Mouse (Mus musculus): Measurements from ENCODE around the gene Samd4.

Gene Samd4

DNA sequence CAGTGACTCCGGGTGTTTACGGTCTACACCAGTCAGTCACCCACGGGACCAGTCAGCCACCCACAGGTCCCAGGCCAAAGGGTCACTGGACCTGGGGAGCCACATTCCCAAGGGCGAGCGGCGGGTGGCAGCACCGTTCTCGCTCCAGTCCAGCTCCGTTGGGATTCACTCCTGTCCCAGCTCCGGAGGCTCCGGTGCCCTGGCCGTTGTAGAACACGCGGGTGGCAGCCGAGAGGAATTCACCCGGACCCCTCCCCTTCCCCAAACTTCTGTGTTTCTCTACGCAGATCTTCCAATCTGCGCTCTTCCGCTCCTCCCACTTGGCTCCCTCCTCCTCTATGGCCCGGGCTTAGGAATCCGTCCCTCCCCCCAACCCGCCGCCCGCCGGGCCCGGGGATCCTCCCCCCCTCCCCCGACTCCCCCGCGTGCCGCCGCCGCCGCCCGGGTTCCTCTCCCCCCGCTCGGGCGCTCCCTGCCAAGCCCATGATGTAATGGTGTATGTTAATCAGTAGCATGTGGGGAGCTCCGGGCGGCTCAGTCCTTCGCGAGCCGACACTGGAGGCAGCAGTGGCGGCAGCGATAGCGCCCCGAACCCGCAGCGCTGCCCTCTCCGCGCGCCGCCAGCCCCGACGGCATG, at the start of gene Samd4:
TSS of gene Samd4 (plus strand) at position 424 of the 637 bp plus-strand sequence.
- peak in 1 of 2 experiments; percentile 61 for DNase-seq (ENCODE audit: low spot score in 2 of 2)

DNA sequence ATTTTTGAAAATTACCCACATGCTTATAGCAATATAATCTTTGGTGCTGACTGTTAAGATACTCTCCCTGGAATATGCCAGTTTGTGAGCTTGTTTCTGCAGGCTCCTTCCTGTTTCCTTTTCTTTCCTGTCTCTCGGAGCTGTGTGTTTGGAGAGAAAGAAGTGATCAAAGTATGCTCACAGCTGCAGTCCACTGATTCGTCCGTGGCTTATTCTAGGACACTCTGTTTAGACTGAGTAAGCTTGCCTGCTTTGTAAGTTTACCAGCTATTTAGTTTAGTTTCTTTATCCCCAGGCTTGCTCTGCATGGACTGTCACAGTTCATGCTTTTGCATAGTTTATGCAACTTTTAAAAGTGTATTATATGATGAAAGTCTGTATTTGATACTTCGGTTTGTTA, 43.3 kb upstream of the Samd4 start:
- no peak for DNase-seq (ENCODE audit: low spot score in 2 of 2)

DNA sequence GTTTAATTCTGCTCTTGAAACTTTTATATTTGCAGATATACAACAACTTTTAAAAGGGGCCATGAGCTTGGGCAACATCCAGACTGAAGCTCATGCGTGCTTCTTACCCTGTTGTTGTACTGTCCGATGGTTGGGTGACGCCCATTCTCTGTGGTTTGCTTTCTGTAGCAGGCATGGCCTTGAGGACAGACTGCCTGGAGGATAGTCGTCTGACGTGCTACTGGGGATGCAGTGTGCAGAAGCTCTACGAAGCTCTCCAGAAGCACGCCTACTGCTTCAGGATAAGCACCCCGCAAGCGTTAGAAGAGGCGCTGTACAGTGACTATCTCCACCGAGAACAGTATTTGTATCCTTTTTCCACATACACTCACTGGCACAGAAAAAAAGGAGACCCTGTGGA, 36.9 kb upstream of the Samd4 start:
- no peak for DNase-seq (ENCODE audit: low spot score in 2 of 2)

DNA sequence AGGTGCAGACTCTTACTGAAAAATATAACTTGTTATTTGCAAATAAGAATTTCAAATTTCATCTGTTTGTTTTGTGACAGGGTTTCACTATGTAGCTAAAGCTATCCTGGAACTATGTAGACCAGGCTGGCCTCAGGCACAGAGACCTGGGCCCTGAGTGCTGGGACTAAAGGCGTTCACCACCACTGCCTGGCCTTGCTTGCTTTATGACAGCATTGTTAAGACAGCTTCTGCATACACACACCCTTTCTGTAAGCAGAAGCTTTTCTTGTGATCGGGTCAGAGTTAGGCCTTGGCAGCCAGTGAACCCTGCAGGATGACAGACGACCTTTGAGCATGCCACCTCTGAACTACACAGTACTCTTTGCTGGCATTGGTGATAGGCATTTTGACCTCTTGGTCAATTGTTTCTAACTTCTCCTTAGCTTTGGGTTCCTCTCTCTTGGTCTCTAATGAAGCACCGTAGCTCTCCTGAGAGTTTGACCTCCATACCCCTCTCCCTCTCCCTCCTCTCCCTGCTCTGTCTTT, 34.5 kb upstream of the Samd4 start:
- no peak for DNase-seq (ENCODE audit: low spot score in 2 of 2)

DNA sequence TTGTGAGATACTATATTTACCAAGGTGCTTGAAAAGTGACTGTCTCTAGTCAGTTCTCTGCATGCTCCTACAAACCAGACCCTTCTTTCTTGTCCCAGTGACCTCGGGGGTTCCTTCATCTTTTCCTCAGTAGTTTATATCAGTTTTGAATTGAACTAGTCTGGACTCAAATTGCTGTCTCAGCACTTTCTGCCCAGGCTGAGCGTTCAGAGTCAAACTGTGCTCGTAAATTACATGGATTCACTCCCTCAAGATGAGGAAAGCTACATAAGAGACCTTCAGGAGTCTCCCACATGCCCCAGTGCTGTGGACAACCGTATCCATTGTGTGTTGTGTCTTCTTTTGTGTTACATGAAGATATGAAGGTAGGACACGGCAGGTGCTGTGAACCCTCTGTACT, 33.9 kb upstream of the Samd4 start:
- DNase-seq (ENCODE audit: low spot score in 2 of 2) = no peak

DNA sequence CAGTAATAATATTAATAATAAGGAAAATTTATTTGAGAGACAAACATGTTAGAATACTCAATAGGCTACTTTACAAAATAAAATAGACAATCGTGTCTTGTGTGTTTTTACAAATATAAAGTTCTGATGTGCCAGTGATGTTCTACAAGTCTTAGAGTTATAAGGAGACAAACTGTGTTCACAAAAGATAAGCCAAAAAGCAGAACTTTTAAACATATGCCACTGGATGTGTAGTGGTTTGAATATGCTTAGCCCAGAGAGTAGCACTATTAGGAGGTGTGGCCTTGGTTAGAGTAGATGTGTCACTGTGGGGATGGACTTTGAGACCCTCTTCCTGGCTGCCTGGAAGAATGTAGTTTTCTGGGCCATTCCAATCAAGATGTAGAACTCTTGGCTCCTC, 32.9 kb upstream of the Samd4 start:
- DNase-seq (ENCODE audit: low spot score in 2 of 2) = no peak

DNA sequence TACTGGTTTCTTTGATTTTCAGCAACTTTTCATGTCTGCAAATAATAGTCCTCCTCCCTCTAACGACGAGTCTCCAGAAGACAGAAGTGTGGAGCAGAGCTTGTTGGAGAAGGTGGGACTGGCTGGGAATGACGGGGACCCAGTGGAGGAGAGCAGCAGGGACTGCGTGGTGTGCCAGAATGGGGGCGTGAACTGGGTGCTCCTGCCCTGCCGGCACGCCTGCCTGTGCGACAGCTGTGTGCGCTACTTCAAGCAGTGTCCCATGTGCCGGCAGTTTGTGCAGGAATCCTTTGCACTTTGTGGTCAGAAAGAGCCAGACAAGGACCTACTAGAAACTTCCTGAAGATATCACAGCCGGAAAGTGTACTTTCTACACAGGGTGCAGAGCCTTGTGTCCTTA, 29.0 kb upstream of the Samd4 start:
- DNase-seq (ENCODE audit: low spot score in 2 of 2) = no peak

DNA sequence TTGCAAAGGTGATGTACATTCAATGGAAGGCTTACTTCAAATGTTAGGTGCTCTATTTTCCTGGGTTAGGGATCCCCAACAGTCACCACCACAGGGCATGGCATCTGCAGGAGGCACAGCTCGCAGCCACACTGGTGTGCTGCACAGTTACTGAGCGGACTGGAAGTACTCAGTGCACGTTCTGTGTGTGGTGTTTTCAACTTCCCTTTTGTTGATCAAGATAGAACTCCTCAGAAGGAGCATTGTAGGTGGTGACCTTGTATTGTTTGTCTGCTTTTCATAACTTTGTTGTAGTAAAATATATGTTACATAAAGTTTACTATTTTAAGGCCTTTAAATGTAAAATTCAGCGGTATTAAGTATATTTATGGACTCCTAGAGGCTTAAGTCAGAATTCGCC, 19.7 kb upstream of the Samd4 start:
- DNase-seq (ENCODE audit: low spot score in 2 of 2) = no peak

DNA sequence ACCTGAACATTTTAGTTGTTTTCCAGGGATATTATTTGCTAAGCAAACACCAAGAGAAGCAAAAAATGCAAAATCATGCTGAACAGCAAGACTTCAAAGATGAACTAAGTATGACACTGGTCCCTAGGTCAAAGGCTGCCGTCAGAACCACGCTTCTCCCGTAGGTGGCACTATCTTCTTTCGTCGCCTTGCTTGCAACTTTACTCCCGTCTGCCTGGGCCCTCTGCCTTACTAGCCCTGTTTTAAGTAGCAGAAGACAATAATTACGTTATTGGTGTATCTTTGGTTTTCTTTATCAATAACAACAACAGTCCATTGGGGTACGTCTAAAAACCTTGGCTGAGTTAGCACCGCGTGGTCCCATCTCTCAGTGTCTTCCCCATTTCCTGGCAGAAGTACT, 1.7 kb upstream of the Samd4 start:
- peak in 1 of 2 experiments; percentile 51 for DNase-seq (ENCODE audit: low spot score in 2 of 2)

DNA sequence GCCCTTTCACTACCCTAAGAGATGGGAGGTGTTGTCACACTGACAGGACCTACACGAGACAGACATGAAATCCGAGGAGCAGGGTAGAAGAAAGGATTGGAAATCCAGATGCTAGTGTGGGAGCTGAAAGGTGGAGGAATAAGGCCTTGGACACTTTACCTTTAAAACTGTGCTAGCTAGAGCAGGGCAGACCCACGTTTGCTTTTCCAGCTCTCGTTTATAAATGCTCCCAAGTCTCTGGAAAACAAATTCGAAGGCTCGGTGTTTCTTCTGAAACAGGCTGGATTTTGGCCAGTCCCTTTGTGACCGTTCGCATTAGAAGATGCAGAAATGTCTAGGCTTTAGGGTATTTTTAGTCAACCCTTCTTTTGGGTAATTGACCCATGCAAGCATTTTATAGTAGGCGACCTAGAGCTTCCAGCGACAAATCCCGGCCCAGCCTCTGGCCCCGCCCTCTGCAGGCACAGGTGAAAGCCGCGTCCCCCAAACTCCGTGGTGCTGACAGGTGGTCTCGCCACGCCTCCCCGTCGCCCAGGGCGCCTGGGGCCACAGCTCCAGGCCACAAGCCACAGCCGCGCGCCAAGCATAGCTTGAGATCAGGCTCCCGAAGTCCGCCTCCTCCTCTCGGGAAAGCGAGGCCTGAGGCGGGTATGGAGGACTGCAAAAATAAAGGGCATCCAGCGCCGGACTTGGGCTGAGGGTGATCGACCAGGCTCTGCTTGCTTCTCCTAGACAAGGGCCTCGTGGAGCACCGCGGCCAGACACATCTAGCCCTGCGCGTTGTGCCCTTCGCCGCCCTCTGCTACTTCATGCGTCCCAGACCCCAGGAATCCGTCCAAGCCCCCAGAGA, 848 bp upstream of the Samd4 start:
- DNase-seq (ENCODE audit: low spot score in 2 of 2) = peak in 1 of 2 experiments; percentile 11

DNA sequence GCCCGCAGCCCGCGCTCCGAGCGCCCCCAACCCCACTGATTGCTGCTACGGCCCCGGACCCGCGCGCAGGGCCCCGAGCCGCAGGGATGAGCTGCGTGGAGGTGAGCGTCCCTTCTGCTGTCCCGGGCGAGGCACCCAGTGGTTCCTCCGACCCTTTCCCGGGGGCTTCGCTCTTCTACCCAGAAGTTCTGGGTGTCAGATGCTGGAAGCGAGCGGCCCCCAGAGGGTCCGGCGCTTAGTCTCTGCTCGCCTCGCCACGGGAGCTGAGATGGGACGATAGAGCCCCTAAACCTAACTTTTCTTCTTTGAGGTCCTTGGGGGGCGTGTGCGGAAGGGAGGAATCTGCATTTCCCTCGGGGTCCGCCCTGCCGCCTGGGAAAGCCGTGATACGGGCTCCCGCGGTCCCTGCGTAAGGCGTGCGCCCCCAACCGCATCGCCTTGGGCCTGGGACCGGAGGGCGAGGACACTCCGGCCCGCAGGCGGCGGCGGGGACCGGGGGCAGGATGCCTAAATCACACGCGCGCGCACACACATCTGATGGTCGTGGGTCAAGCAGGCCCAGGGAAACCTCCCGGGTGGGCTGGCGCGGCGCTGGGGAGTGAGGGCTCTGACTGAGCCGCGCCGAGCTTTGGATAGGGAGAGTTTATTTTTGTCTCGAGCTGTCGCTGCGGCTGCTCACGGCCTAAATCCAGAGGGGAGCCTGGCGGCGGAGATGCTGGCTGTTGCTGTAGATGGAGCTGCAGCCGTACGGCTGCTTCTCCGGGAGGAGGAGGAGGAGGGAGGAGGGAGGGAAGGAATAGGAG, 615 bp downstream of the Samd4 start:
- DNase-seq (ENCODE audit: low spot score in 2 of 2) = peak in 1 of 2 experiments; percentile 70

DNA sequence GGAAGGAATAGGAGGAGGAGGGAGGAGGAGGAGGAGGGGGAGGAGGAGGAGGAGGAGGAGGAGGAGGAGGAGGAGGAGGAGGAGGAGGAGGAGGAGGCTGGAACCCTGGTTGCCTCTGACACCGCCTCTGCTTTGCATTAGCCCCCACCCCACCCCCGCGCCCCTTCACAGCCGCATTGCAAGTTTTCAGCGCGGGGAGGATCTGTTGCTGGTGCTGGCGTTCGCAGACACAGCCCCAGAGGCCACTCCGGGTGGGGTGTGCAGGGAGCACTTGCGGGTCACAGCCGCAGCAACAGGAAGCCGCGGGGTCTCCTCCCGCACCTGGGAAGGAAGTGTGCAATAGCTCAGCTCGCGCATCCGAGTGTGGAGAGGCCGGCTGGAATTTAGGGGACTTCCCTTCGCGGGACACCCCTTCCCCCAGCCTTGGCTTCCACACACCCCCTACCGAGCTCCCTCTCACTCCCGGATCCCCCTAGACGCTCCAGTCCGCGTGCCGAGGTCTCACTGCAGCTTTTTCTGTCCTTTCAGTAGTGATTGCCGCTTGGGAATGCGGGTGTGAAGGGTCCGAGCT, 1.3 kb downstream of the Samd4 start:
- peak in 1 of 2 experiments; percentile 31 for DNase-seq (ENCODE audit: low spot score in 2 of 2)

DNA sequence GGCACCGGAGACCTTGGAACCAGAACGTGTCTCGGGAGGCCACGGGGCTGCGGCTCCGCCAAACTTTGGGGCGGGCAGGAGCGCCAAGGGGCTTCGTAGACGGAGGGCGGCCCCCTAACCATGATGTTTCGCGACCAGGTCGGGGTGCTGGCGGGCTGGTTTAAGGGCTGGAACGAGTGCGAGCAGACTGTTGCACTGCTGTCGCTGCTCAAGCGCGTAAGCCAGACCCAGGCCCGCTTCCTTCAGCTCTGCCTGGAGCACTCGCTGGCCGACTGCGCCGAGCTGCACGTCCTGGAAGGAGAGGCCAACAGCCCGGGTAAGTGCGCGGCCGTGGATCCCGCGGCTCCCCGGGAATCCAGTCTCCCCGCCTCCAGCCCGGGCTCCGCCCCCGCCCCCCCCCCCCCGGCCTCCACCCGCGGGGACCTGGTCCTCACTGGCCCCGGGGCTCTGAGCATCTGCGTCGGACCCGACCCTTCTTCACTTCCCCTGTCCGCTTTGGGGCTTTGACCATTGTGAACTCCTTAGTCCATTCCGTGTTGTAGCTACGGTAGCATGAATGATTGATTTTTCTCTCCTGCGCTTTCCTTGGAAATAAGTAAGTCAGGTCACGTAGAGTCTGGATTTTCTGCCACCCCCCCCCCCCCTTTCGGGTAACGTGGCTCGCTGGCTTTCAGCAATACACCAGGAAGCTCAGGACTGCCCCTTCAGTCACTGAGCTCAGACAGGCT, 2.2 kb downstream of the Samd4 start:
- peak in 1 of 2 experiments; percentile 48 for DNase-seq (ENCODE audit: low spot score in 2 of 2)

DNA sequence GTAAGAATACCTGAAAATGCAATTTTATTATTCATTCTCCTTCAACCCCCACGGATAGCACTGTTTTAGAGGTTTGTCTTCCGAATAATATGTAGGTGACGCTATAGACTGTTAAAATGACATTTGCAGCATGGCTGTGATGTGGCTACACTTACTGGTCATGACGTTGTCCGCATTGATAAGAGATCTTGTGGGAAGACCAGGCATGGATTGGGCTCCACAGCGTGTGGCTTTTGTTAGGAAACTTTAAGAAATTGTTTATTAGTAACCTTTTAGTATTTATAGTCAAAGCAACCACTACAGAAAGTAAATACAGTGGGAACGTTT, 2.7 kb downstream of the Samd4 start:
- DNase-seq (ENCODE audit: low spot score in 2 of 2) = peak in 1 of 2 experiments; percentile 13

DNA sequence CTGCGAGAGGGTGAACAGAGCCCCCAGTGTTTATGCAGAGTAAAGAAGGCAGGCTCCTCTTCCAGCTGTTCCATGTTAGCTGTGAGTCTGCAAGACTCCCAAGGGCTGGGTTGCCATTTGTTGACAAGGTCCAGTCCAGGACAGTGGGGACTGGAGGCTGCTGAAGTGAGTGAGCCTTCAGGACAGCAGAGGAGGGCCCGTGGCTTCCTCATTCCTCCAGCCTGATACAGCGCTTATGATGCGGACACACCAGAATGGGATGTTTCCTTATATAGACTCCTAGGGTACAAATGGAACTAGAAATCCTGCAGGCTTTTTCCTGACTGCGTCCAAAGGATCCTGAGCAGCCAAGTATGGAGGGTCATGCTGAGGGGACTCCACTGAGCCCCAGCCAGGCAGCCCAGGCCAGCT, 3.2 kb downstream of the Samd4 start:
- DNase-seq (ENCODE audit: low spot score in 2 of 2) = peak in 1 of 2 experiments; percentile 8

DNA sequence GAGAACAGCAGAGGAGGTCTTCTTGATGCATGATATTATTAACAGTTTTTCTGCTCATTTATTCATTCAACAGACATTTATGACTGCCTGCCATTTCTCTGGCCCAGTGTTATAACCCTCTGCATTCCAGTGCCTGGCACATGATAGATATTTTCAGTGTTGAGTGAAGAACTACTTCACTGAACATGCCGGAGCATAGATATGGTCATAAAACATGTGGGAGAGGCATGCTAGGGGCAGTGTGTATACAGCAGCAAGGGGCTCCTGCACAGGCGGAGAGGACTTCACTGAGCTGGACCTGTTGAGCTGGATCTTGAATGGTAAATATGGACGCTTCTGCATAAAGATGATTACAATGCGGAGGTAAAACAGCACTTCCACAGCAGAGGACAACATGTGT, 6.4 kb downstream of the Samd4 start:
- DNase-seq (ENCODE audit: low spot score in 2 of 2) = no peak

DNA sequence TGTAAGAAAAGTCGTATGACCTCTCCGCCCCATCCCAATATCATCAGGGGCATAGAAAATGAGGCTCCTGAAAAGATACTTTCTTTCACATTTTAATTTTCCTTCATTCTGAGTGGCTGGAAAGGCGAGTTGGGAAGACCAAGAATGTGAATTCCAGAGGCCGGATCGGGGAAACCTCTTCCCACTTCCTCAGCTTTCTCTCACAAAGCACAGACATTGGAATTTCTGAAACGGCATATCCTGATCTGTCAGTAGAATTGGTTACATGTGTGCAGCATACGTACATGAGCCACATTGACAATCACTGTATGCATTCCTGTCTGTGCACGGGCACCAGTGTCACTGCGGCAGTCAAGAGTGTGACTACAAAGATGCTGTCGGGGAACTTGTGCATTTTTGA, 11.3 kb downstream of the Samd4 start:
- no peak for DNase-seq (ENCODE audit: low spot score in 2 of 2)

DNA sequence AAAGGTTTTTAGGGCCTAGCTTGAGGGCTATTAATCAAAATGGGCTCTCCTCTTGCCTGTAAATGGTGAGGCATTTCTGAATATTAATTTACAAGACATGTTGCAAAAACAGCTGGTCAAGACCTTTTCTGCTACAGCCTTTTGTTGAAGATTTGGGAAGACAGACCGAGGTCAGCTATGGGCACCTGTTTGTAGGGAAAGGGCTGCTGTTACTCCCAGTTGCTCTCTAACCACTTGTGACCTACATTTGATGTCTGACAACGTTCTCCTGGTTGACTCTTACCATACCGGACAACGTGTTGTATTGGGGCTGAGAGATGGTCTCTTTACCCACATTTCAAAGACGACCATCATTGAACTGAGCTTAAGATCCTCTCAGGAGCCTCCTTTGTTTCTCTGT, 15.3 kb downstream of the Samd4 start:
- DNase-seq (ENCODE audit: low spot score in 2 of 2) = no peak

DNA sequence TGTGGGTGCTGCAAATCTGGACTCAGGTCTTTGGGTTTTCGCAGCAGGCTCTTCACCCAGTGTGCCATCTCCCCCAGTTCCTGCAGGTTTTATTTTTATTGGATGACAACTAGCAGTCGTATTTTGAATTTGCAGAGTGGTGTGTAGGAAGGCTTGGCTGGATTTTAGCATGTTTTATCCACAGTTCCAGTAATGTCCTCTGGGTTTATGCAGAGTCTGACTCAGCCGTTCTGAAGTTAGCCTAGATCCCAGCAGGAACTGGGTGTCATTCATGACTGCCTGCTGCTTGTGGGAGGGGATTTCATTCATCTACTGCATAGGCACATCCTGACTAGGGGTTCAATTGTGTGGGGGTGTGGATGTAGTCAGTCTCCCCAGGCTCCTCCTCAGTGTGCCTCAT, 16.0 kb downstream of the Samd4 start:
- peak in 1 of 2 experiments; percentile 76 for DNase-seq (ENCODE audit: low spot score in 2 of 2)

DNA sequence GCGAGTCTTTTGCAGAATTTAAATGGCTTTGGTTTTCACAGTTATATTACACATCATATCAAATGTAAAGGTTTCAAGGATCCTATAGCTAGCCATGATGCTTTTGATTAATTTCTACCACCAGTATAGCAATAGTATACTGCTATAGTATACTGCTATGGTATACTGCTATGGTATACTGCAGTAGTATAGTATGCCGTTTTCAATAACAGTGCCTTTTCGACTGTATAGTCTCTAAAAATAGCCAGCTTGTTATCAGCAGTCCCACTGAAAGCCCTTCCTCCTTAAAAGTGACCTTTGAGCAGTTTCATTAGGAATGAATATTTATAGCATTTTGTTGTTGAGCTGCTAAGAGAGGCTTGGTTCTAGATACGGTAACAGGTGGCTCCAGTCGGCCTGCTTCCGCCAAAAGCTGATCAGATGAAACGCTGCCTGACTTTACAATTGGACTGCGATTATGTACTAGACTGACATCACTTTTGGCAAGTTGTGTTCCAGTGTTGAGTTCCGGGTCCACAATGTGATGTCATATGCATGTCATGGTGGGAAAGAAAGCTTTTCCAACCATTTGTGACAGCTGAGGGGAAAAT, 19.9 kb downstream of the Samd4 start:
- DNase-seq (ENCODE audit: low spot score in 2 of 2) = no peak

DNA sequence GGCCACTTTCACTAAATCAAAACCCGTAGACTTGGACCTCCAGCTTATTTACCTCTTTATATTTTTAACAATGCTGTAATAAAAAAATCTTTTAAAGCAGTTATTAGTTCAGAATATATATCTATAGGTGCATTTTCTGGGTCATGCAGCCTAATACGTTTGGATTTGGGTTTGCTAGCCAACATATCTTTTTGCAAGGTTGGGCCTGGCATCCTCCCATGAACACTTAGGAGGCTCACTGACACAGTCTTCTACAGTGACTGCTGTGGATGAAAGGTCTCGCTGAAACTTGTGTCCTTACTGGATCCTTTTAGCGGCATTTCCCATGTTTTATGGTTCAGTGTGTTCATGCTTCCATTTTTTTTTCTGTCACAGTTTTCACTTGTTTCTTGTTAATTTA, 21.6 kb downstream of the Samd4 start:
- no peak for DNase-seq (ENCODE audit: low spot score in 2 of 2)

Measured in left cerebral cortex, adult 9 months (tissue).